Mouse (Mus musculus) hindbrain, embryonic 14.5 days (tissue): ENCODE measurements around the gene Elovl5. TPM values are rescaled to one million over a fixed set of nuclear protein-coding genes. Genes with fewer than 3 reads are reported as not detected.

Source experiments
- ATAC-seq: fragments of 200-750 bp; cut with Nextera tagmentation; 2 replicates; pipeline ENCODE4 v1.8.0; 2017; ENCODE audit warnings: moderate number of reproducible peaks, mild to moderate bottlenecking, moderate TSS enrichment, moderate library complexity; ENCODE audit not compliant: low FRiP score
- DNase-seq: peaks from one replicate; pipeline ENCODE4 v3.0.0-alpha.2; 2015; ENCODE audit warnings: low spot score
- H3K27ac ChIP-seq: fragments of 300-500 bp; sonication (generic); 2 replicates; pipeline ENCODE4 v1.5.1; 2014; ENCODE audit warnings: mild to moderate bottlenecking, moderate library complexity
- H3K27me3 ChIP-seq: fragments of 300-500 bp; sonication (generic); 2 replicates; pipeline ENCODE4 v1.6.1; 2014; ENCODE audit warnings: mild to moderate bottlenecking, low read length, mixed read lengths; ENCODE audit not compliant: control insufficient read depth, insufficient read depth
- H3K36me3 ChIP-seq: fragments of 300-500 bp; sonication (generic); replicated peaks from 2 replicates; pipeline ENCODE4 v1.6.1; 2014; ENCODE audit not compliant: control insufficient read depth, insufficient read depth
- H3K4me1 ChIP-seq: fragments of 300-500 bp; sonication (generic); replicated peaks from 2 replicates; pipeline ENCODE4 v1.6.1; 2014; ENCODE audit warnings: antibody characterized with exemption, low read length, mixed read lengths; ENCODE audit not compliant: control insufficient read depth, insufficient read depth
- H3K4me2 ChIP-seq: fragments of 300-500 bp; sonication (generic); replicated peaks from 2 replicates; pipeline ENCODE4 v1.6.1; 2014; ENCODE audit warnings: mild to moderate bottlenecking, moderate library complexity
- H3K4me3 ChIP-seq: fragments of 300-500 bp; sonication (generic); replicated peaks from 2 replicates; pipeline ENCODE4 v1.5.1; 2014; ENCODE audit warnings: mild to moderate bottlenecking, low read length
- H3K9ac ChIP-seq: fragments of 300-500 bp; sonication (generic); 2 replicates; pipeline ENCODE4 v1.6.1; 2014
- H3K9me3 ChIP-seq: fragments of 300-500 bp; sonication (generic); 2 replicates; pipeline ENCODE4 v1.6.1; 2016; ENCODE audit warnings: low read length; ENCODE audit not compliant: control insufficient read depth
- WGBS: fragments of 180-500 bp; shearing (Covaris S2); extraction: QIAGEN DNeasy Blood & Tissue Kit; methylation state at CpG from one replicate; pipeline ENCODE4 v1.1.7; 2014; 5-methylcytosine and 5-hydroxymethylcytosine counted together
- polyA plus RNA-seq: library from polyadenylated mRNA; unstranded; fragments of >200 nt; fragmentation: Nextera tagmentation; extraction: Ambion mirVana; gene quantifications from 2 replicates; pipeline ENCODE4 v1.2.1, GENCODE M21; 2014

The Elovl5 gene
- polyA plus RNA-seq, 1 experiment from 2014 or later = 73.5 TPM

DNA sequence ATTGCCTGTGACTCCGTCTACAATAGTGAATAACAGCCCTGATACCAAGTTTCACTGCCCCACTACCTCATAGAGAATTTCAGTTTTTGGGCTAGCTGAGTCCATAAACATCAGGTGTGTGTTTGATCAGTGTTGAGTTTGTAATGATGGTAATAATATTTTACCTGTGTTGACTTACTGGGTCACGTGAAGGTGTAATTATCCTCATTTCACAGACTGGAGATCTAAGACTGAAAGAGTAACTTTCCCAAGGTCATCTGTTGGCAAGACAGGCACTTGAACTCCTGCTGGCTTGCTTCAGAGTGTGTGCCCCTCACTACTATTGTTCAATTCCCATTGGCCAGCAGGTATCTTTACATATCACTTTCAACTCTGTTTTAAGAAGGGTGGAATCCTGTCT lies 31.1 kb downstream of the Elovl5 start:
- no peaks in the 10 kb centered on the region for H3K36me3 ChIP-seq
- no peak overlapping the region for H3K4me3 ChIP-seq
- peaks cover 10% of the 10 kb centered on the region; the same call in 1 of the 2 replicates for H3K4me1 ChIP-seq
- H3K9ac ChIP-seq = no peak overlapping the region
- H3K4me2 ChIP-seq = no peak overlapping the region
- H3K27ac ChIP-seq = no peak overlapping the region
- no peak for DNase-seq
- no peak for ATAC-seq
- no peaks in the 10 kb centered on the region for H3K9me3 ChIP-seq
- no peaks in the 10 kb centered on the region for H3K27me3 ChIP-seq
- WGBS = 92% methylated on average over 2 of the region's 2 CpGs

DNA sequence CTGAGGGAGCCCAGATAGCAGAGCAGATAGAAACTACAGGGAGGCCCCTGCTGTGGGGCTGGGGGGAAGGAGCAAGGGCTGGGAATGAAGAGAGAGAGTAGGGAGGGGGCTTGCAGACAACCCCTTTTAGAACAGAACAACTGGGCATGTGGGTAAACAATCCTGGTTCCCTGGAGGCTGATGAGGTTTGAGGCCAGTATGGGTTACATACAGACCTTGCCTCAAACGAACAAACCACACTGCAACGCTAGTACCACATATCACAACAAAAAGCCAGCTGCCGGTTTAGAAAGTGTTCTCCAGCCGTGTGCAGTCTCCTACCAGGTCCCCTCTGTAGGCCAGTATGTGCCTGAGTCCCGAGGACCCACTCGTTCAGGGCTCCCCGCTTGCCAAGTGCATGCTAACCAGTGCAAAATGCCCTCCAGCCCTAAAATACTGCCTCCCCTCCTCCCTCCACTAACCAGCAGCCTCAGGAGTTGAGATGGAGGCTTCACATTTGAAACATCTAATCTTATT lies 32.6 kb downstream of the Elovl5 start:
- 0 out of 2 replicates have a peak, but pooled peaks have one; percentile 21 for ATAC-seq
- H3K27me3 ChIP-seq = no peaks in the 10 kb centered on the region
- no peak overlapping the region for H3K9ac ChIP-seq
- H3K4me1 ChIP-seq = peaks cover 13% of the 10 kb centered on the region; the same call in 1 of the 2 replicates
- H3K27ac ChIP-seq = no peak overlapping the region
- no peaks in the 10 kb centered on the region for H3K36me3 ChIP-seq
- WGBS = 44% methylated on average over 7 of the region's 7 CpGs
- H3K4me2 ChIP-seq = no peak overlapping the region
- no peak overlapping the region for H3K4me3 ChIP-seq
- no peak for DNase-seq
- H3K9me3 ChIP-seq = no peaks in the 10 kb centered on the region

DNA sequence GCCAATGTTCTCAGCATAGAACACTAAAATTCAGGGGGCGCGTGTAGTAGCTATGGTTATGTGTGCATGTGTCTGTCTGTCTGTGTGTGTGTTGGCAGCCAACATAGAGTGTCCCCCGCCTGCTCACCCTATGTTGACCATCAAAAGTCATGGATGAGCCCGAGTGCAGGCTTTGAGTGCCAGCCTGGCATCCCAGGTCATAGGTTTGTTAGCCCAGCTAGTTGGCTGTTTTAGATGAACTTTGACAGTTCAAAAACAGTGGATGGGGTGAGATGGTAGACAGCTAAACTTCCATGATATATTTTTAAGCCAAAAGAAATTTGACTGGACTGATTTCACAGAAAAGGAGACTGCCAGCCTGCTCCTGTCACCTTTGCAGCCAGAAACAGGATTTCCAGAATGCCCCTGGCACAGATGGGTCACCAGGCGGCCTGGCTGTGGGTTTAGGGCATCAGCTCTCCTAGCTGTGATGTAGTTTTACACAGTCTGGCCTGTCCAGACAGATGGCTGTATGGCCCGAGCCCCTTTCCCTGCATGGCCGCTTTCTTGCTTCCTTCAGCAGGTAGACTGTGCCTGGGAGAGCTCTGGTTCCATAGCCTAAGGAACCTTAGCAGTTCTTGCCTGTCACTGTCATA lies 33.8 kb downstream of the Elovl5 start:
- Histone ChIP-seq H3K4me3 (no peak overlapping the region), H3K36me3 (no peaks in the 10 kb centered on the region), H3K4me1 (peaks cover 13% of the 10 kb centered on the region; the same call in 1 of the 2 replicates), H3K4me2 (no peak overlapping the region), H3K27me3 (no peaks in the 10 kb centered on the region), H3K9ac (no peak overlapping the region), H3K9me3 (no peaks in the 10 kb centered on the region), H3K27ac (no peak overlapping the region)
- 88% methylated on average over 7 of the region's 7 CpGs for WGBS
- DNase-seq (no peak), ATAC-seq (no peak; the same call in 1 of the 2 replicates)

DNA sequence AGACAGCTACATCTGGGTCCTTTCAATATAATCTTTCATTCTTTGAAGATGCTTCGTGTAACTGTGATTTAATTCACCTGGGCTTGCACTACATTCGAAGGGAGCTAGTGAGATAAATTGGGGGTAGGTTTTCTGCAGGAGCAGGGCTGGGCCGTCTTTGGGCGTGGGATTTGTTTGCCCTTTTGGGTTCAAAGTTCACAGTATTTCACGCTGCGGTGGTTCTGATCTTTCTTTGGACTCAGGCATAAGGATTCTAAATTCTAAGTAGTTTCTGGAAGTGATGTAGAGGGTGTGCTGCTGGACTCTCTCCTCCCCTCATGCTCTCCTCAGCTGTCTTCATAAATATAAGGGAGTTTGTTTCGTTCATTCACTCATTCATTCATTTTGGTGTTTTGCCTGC lies 34.8 kb downstream of the Elovl5 start:
- DNase-seq (no peak), ATAC-seq (no peak)
- Histone ChIP-seq H3K36me3 (no peaks in the 10 kb centered on the region), H3K4me2 (no peak overlapping the region), H3K9ac (no peak overlapping the region), H3K27me3 (no peaks in the 10 kb centered on the region), H3K4me1 (peaks cover 13% of the 10 kb centered on the region; the same call in 1 of the 2 replicates), H3K9me3 (no peaks in the 10 kb centered on the region), H3K4me3 (no peak overlapping the region), H3K27ac (no peak overlapping the region)
- WGBS = 64% methylated on average over 7 of the region's 7 CpGs

DNA sequence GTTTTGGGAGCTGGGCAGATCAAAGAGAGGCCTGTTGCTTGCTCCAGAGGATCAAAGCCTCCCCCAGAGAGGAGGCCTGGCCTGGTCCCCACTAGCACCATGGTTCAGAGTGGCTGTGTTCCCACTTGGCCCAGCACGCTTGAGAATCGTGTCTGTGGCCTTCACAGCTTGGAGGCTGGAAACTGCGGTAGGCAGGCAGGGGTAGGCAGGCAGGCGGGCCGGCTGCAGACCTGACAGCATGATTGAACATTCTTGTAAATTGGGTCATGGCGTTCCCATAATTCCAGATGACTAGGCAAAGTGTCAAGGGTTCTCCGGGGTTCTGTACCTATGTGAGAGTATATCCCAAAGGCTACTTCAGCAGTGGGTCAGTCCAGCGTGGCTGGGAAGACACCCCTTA lies 35.9 kb downstream of the Elovl5 start:
- 53% methylated on average over 8 of the region's 8 CpGs for WGBS
- H3K9me3 ChIP-seq = no peaks in the 10 kb centered on the region
- H3K4me2 ChIP-seq = no peak overlapping the region
- DNase-seq (no peak), ATAC-seq (no peak)
- no peaks in the 10 kb centered on the region for H3K36me3 ChIP-seq
- H3K9ac ChIP-seq = no peak overlapping the region
- H3K4me3 ChIP-seq = no peak overlapping the region
- H3K27ac ChIP-seq = no peak overlapping the region
- no peaks in the 10 kb centered on the region for H3K27me3 ChIP-seq
- peaks cover 13% of the 10 kb centered on the region; the same call in 1 of the 2 replicates for H3K4me1 ChIP-seq

DNA sequence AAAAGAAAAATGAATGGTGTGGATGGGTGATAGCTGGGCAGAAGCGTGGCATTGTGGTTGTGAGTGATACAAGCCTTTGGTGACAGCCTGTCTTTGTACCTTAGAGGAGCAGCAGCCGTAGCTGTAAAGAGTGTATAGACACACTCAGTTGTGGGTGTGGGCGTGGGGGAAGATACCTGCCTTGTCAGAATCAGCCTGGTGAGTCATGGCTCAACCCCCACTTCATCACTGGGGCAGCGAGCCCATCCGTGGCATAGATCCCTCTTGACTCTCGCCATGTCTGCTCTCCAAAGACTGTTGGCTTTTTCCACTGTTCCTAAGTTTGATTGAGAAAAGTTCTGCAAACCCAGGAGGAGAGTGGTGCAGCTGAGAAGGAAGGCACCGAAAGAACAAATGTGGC lies 37.3 kb downstream of the Elovl5 start:
- Histone ChIP-seq H3K4me2 (no peak overlapping the region), H3K27ac (no peak overlapping the region), H3K4me1 (peaks cover 11% of the 10 kb centered on the region; the same call in 1 of the 2 replicates), H3K36me3 (no peaks in the 10 kb centered on the region), H3K9ac (no peak overlapping the region), H3K9me3 (no peaks in the 10 kb centered on the region), H3K4me3 (no peak overlapping the region), H3K27me3 (no peaks in the 10 kb centered on the region)
- 96% methylated on average over 7 of the region's 7 CpGs for WGBS
- no peak for DNase-seq
- no peak for ATAC-seq

DNA sequence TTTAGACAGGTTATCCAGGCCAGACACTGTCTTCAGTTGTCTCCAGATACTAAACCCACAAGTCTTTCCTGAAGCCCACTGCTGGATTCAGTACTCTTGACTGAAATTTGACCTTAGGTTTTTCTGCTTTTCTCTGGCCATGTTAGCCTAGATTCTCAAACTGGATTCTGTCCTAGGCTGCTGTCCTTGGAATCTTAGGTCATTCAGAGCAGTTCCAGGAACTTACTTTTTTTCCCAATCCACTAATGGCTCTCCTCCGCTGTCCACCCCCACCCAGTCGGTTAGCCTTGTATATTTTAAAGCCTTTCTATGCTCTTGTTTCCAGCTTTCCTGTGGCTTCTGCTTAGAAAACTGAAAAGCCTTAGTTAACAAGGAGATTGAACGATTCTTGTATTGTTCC lies 37.8 kb downstream of the Elovl5 start:
- no peaks in the 10 kb centered on the region for H3K27me3 ChIP-seq
- H3K36me3 ChIP-seq = no peaks in the 10 kb centered on the region
- no peaks in the 10 kb centered on the region for H3K9me3 ChIP-seq
- no peak for ATAC-seq
- no peak for DNase-seq
- WGBS = 84% methylated on average over 3 of the region's 3 CpGs
- H3K4me1 ChIP-seq = peaks cover 9% of the 10 kb centered on the region; the same call in 1 of the 2 replicates
- H3K27ac ChIP-seq = no peak overlapping the region
- H3K4me2 ChIP-seq = no peak overlapping the region
- no peak overlapping the region for H3K4me3 ChIP-seq
- no peak overlapping the region for H3K9ac ChIP-seq

DNA sequence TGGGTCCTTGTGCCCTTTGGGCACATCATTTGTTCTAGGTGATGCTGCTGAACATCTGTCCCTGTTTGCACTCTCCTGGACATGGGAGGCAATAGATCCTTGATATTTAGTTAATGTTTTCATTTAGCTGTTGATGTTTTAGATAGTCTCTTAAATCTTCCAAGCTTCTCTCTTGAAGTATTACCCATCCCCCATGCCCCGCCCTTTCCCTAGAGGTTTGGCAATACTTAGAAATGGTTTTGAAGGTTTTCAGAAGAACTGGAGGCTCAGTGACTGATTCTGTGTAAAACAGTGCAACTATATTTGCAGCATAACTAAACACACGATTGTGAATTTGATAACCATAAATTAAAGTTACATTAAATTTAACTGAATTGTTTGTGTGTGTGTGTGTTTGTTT lies 38.3 kb downstream of the Elovl5 start:
- H3K27me3 ChIP-seq = no peaks in the 10 kb centered on the region
- no peak overlapping the region for H3K27ac ChIP-seq
- no peak for DNase-seq
- no peaks in the 10 kb centered on the region for H3K36me3 ChIP-seq
- H3K9ac ChIP-seq = no peak overlapping the region
- H3K4me1 ChIP-seq = peaks cover 9% of the 10 kb centered on the region; the same call in 1 of the 2 replicates
- 92% methylated on average over 2 of the region's 2 CpGs for WGBS
- ATAC-seq = no peak
- no peaks in the 10 kb centered on the region for H3K9me3 ChIP-seq
- no peak overlapping the region for H3K4me3 ChIP-seq
- no peak overlapping the region for H3K4me2 ChIP-seq

DNA sequence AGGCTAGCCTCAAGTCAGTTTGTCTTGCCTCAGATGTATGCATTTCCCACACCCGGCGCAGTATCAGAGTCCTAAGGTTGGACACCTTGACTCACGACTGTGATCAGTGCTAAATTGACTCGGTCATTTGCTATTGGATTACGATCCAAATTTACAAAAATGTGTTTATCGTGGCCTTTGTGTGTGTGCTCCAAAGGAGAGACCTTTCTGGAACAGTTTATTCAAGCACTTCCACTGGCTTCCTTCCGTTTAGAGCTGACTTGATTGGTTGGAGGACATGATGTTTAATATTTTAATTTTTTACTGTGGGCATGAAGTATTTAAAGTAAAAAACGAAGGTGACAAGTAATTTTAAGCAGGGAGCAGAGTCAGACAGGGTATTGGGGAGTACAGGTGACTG lies 38.8 kb downstream of the Elovl5 start:
- H3K27me3 ChIP-seq = no peaks in the 10 kb centered on the region
- H3K4me1 ChIP-seq = peaks cover 9% of the 10 kb centered on the region; the same call in 1 of the 2 replicates
- no peak for ATAC-seq
- DNase-seq = no peak
- H3K9me3 ChIP-seq = no peaks in the 10 kb centered on the region
- H3K9ac ChIP-seq = no peak overlapping the region
- peaks cover 2% of the 10 kb centered on the region; the same call in 1 of the 2 replicates for H3K36me3 ChIP-seq
- H3K27ac ChIP-seq = no peak overlapping the region
- H3K4me3 ChIP-seq = no peak overlapping the region
- 94% methylated on average over 8 of the region's 8 CpGs for WGBS
- H3K4me2 ChIP-seq = no peak overlapping the region
